18 mouse cellular contexts compared by ENCODE assay signal in the genomic region with DNA sequence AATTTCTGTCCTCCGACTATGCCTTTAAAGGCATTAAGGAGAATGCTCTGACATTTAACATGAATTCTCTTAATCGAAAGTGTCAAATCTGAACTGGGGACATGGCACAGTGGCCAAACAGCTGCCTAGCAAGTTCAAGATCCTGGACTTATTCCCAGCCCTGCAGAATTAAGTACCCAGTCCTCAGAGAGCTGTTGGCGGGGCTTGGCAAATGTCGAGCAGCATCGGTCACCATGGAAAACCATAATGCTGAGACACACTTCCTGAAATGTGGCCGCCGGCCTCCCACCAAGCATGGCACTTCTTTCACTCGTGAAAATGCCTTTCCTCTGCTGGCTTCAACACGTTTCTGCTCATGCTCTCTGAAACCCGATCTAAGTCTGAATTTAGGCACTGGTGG. TPM values are rescaled to one million over a fixed set of nuclear protein-coding genes. Genes with fewer than 3 reads are reported as not detected.
DNase-seq lines count a peak whose midpoint lies in the region; ATAC-seq and TF ChIP-seq lines count a peak whose summit lies in the region.
"Had no signal": no experiment of that assay in that cellular context is flagged by ENCODE, and none has a peak within 500 bp of the region (broad histone marks: within the 10 kb centered on the region; RNA-seq: fewer than 3 reads in every experiment).

No protein-coding gene starts in this region.

- 0 out of 2 replicates have a peak, but pooled peaks have one; percentile 19 for ATAC-seq in hindbrain, postnatal 0 days
- no peak for ATAC-seq in hindbrain, embryonic 11.5 days (ENCODE audit: low FRiP score)
- peak; percentile 59 for ATAC-seq in granulocyte monocyte progenitor cell, adult 5-6 weeks (replicated peaks; ENCODE audit: poor library complexity, severe bottlenecking)
- no peak for ATAC-seq in megakaryocyte-erythroid progenitor cell, adult 5-6 weeks (replicated peaks; ENCODE audit: low FRiP score, low TSS enrichment, poor library complexity, severe bottlenecking)
- ATAC-seq: midbrain, embryonic 15.5 days had no signal

- no peak for TF ChIP-seq CTCF in hindbrain, postnatal 0 days (IDR thresholded peaks at IDR 0.05; ENCODE audit: low read depth)

- no peaks in the 10 kb centered on the region for H3K36me3 ChIP-seq in hindbrain, postnatal 0 days (ENCODE audit: insufficient read depth, low read length)
- H3K36me3 ChIP-seq in hindbrain, embryonic 11.5 days (ENCODE audit: control insufficient read depth, insufficient read depth, low read length): no peaks in the 10 kb centered on the region
- H3K36me3 ChIP-seq: midbrain, embryonic 15.5 days; neural tube, embryonic 13.5 days had no signal

- WGBS in hindbrain, postnatal 0 days: 32% methylated on average over 10 of the region's 10 CpGs
- 73% methylated on average over 10 of the region's 10 CpGs for WGBS in hindbrain, embryonic 11.5 days

- peaks cover 9% of the 10 kb centered on the region for H3K4me1 ChIP-seq in hindbrain, postnatal 0 days (ENCODE audit: insufficient read depth, low read length)
- H3K4me1 ChIP-seq in hindbrain, embryonic 11.5 days (replicated peaks; ENCODE audit: control insufficient read depth, insufficient read depth, low read length): no peaks in the 10 kb centered on the region; the same call in 1 of the 2 replicates

- no peaks in the 10 kb centered on the region for H3K27me3 ChIP-seq in hindbrain, postnatal 0 days (ENCODE audit: insufficient read depth, low read length)
- H3K27me3 ChIP-seq in hindbrain, embryonic 11.5 days (ENCODE audit: control insufficient read depth, insufficient read depth, low read length): no peaks in the 10 kb centered on the region
- H3K27me3 ChIP-seq: liver, embryonic 15.5 days; midbrain, embryonic 15.5 days; neural tube, embryonic 13.5 days had no signal

- H3K4me3 ChIP-seq in hindbrain, postnatal 0 days (ENCODE audit: low read length): no peak overlapping the region; the same call in 1 of the 2 replicates
- H3K4me3 ChIP-seq in hindbrain, embryonic 11.5 days (ENCODE audit: low read depth, low read length): no peak overlapping the region
- H3K4me3 ChIP-seq: erythroblast, embryonic 14.5 days; liver, embryonic 15.5 days; midbrain, embryonic 15.5 days; neural tube, embryonic 13.5 days had no signal

- H3K4me2 ChIP-seq in hindbrain, postnatal 0 days (ENCODE audit: low read depth, low read length): peak overlapping the region; percentile 37
- no peak overlapping the region for H3K4me2 ChIP-seq in hindbrain, embryonic 11.5 days (replicated peaks; ENCODE audit: low read depth, low read length)
- H3K4me2 ChIP-seq: heart, embryonic 11.5 days; liver, embryonic 15.5 days; midbrain, embryonic 15.5 days had no signal

- H3K27ac ChIP-seq in hindbrain, postnatal 0 days: no peak overlapping the region
- H3K27ac ChIP-seq in hindbrain, embryonic 11.5 days (ENCODE audit: low read depth, low read length): no peak overlapping the region
- H3K27ac ChIP-seq: liver, embryonic 15.5 days; midbrain, embryonic 15.5 days; neural tube, embryonic 13.5 days had no signal

- H3K9me3 ChIP-seq in hindbrain, postnatal 0 days (ENCODE audit: low read length): no peaks in the 10 kb centered on the region
- H3K9me3 ChIP-seq in hindbrain, embryonic 11.5 days (ENCODE audit: control insufficient read depth, low read length): no peaks in the 10 kb centered on the region
- H3K9me3 ChIP-seq: liver, embryonic 15.5 days; midbrain, embryonic 15.5 days; neural tube, embryonic 13.5 days had no signal

- H3K9ac ChIP-seq in hindbrain, postnatal 0 days (replicated peaks; ENCODE audit: low read length): no peak overlapping the region
- no peak overlapping the region for H3K9ac ChIP-seq in hindbrain, embryonic 11.5 days (ENCODE audit: low read depth, low read length)
- H3K9ac ChIP-seq: liver, embryonic 15.5 days; midbrain, embryonic 15.5 days had no signal

- peak; percentile 10 for DNase-seq in adrenal gland, postnatal 14 days
- DNase-seq in adrenal gland, adult 8-10 months: no peak
- DNase-seq in hindbrain, postnatal 0 days (ENCODE audit: low spot score): peak; percentile 73
- DNase-seq in hindbrain, embryonic 11.5 days (ENCODE audit: low spot score): no peak
- peak; percentile 41 for DNase-seq in adipocyte (ENCODE audit: low spot score)
- no peak for DNase-seq in right cerebral cortex, postnatal 36 days (ENCODE audit: low spot score in 2 of 2)
- DNase-seq: cerebellum, postnatal 36 days; heart, postnatal 4 days; kidney, adult 18-20 months; lung, postnatal 4 days; right cerebral cortex, adult 18-20 months had no signal

RNA-seq across cellular contexts. Expression of a gene that starts 24.6 kb away (rescaled TPM):
- total RNA-seq in adrenal gland, postnatal 14 days (2021): 7.5 and 8.0 TPM in 2 replicates
- total RNA-seq in adrenal gland, adult 8-10 months (2022): 1 to 10 TPM; 1.1 to 1.9 (median 1.1) TPM
- 2.1 and 2.7 TPM in 2 replicates for total RNA-seq in hindbrain, postnatal 0 days (2014; rRNA removed)
- 3.9 and 4.4 TPM in 2 replicates for polyA plus RNA-seq in hindbrain, postnatal 0 days (2015; fragmentation: Nextera tagmentation; extraction: Ambion mirVana)
- polyA plus RNA-seq in hindbrain, embryonic 11.5 days (2014; fragmentation: Nextera tagmentation; extraction: Ambion mirVana): 15.6 and 24.1 TPM in 2 replicates
- 1.1 and 1.5 TPM in 2 replicates for total RNA-seq in granulocyte monocyte progenitor cell, adult 5-6 weeks (2014; fragmentation: Nextera tagmentation)
- total RNA-seq in granulocyte monocyte progenitor cell, adult 5-6 weeks (2017): 0.73 and 0.93 TPM in 2 replicates
- total RNA-seq in megakaryocyte-erythroid progenitor cell, adult 5-6 weeks (2014; fragmentation: Nextera tagmentation): not detected in 2 replicates
- not detected in 2 replicates for total RNA-seq in megakaryocyte-erythroid progenitor cell, adult 5-6 weeks (2017)

Comparison
In these comparisons a context has a peak if more than half of its experiments do, and no peak if none do; other contexts are left out.
1. DNase-seq: peak in adrenal gland, postnatal 14 days (single experiment), hindbrain, postnatal 0 days (single experiment) and adipocyte (single experiment); none in adrenal gland, adult 8-10 months (single experiment), hindbrain, embryonic 11.5 days (single experiment) and right cerebral cortex, postnatal 36 days (0 of 2).
2. ATAC-seq: peak in hindbrain, postnatal 0 days (single experiment) and granulocyte monocyte progenitor cell, adult 5-6 weeks (single experiment); none in hindbrain, embryonic 11.5 days (single experiment) and megakaryocyte-erythroid progenitor cell, adult 5-6 weeks (single experiment).